Mouse (Mus musculus) CD4-positive, CD25-positive, alpha-beta regulatory T cell, adult 4 months (primary cell): ENCODE measurements around the gene Stard5. TPM values are rescaled to one million over a fixed set of nuclear protein-coding genes. Genes with fewer than 3 reads are reported as not detected.

Experiments used
- ATAC-seq: one replicate; pipeline ENCODE4 v1.8.0; 2017
- polyA plus RNA-seq, 2 experiments: library from polyadenylated mRNA; unstranded; fragments of 100-300 nt; shearing (Covaris generic); gene quantifications; one replicate each; pipeline ENCODE4 v1.2.1; 2017

The Stard5 gene
- 10 to 100 TPM; 49.3 to 54.4 TPM for polyA plus RNA-seq

DNA sequence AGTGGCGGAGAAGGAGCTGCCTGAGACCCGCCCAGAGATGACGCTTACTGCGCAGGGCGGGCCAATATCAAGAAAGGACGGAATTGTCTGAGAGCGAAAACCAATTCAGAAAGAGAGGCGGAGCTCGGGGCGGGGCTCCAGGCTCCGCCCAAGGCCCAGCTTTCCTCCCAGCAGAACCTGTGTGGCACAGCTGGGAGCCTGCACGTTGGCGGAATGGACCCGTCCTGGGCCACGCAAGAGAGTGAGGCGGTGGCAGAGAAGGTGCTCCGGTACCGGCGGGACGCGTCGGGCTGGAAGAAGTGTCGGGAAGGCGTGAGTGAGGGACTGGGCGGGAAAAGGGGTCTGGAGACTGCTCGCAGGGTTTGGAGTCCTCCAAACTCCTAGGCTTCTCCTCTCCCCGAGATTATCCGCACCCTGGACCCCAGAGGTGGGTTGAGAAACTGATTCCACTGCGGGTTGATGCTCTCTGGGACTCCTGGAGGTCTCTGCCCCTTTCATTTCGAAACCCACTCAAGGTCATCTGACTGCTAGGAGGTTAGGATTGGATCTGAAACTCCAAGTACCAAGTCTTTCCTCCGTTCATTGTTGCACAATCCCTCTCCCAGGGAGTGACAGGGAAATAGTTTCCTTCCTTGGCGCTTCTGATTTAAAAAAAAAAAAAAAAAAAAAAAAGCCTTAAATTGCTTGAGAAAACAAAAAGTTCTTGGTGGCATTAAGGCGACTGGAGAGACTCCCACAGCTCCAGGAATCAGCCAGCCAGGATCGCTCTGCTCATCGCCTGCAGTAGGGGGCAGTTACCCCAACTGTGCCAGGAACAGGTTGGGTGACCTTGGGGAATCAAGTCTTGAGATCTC, at the start of gene Stard5:
TSS of gene Stard5 (plus strand) at position 132 of the 854 bp plus-strand sequence.
- ATAC-seq = peak; percentile 98

DNA sequence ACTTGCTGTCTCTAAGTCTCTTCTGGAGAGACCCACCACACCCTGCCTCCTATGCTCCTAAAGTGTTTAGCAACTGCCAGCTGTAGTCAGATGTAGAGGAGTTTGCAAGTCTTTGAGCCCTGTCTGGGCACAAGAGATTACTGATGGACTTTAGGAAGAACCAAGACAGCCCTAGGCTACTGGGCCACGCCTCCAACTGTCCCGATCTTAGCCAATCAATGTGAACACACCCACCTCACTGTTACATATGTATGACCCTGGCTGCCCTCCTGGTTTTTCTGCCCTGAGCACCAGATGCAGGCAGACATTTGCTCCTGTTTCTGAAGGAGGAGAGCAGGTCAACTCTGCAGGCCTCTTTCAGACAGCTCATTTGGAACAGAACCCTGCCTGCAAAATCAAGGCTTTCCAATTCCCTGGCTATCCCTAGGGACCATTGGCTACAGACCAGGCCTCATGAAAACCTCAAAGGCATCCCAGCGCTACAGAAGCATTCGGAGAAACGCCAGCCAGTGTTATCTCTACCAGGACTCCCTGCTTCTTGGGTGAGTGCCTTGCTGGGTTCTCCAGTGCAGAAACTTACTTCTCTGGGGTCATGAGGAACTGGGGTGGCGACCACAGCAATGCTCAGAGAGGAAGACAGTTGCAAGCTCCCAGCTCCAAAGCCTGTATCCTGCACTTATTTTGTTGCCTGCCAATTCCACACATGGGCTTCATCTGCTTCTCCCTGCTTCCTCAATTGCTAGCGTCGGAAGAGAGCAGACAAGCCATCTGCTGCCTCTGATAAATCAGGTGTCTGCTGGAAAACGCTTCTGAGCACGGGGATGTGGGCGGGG, 46.9 kb upstream of the Stard5 start, which contains the start of gene Tmc3:
TSS of gene Tmc3 (plus strand) at position 289 of the 833 bp plus-strand sequence.
- ATAC-seq = no peak

DNA sequence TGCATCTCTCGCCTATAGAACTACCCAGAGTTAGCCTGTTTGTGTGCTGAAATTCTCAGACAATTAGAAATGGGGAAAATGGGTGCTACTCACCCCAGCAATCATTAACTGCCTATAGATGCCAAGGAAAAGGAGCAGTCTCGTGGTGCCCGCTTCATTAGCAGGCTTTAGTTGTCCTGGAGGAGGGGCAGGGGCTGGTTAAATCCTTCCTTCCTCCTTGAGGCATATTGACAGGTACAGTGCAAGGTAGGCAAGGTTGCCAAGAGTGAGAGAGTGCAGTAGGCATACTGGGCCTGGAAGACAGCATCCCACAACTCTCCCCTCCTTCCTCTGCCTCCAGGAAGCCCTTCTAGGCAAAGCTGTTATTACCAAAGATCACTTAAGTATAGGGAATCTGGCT, 37.7 kb upstream of the Stard5 start:
- ATAC-seq = no peak

DNA sequence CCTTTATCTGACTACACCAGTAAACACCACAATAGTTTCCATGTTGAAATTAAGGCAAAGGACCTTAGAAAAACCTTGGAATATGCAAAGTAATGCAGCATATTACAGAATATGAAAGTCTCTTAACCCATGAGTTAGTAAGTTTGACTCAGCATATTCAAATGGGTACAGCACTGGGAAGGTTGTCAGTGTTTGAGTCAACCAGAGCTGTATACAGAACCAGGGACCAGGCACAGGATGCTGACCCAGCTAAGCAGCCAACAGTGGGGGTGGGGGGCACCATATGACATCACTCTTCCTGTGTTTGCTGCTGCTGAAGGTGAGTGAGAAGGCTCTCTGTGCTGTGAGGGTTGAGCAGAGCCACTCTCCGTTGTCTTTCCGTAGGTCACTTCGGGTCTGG, 34.7 kb upstream of the Stard5 start:
- ATAC-seq = peak; percentile 86

DNA sequence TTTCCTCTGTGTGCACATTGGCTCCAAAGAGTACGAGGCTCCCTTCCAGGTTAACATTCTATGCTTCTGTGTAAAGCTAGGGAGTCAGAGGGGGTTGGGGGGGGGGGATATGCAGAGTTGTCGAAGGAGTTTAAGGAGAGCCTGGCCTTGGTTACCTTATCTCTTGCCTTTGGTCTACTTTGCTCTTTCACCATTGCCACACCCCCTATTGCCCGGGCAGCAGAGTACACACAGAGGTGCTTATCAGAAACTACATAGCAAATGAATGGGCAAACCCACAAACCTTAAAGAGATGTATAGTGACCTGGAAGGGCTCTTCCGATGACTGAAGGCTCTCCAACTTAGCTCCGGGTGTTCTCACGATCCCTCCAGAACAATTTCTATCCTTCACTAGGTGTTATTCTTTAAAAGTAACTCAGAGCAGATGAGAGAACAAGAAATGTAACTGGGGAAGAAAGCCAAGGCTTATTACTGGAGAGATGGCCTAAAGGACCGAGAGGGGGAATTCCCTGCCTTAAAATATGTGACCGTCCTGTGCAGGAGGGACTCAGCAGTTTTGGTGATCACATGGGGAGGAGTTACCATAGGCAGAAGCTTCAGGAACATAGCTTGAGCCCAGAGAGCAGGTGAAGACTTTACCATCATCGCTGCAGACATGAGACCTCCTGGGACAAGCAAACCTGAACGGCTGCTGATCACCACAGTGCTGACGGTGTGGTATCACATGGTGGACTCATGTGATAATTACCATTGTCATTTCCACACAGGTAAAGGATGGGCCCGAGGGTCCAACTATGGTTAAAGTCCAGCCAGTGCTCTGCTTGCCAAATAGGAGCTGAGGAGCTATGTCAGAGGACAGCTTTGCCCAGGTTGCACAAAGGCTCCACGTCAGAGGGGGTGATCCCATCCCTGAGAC, 32.5 kb upstream of the Stard5 start:
- no peak for ATAC-seq

DNA sequence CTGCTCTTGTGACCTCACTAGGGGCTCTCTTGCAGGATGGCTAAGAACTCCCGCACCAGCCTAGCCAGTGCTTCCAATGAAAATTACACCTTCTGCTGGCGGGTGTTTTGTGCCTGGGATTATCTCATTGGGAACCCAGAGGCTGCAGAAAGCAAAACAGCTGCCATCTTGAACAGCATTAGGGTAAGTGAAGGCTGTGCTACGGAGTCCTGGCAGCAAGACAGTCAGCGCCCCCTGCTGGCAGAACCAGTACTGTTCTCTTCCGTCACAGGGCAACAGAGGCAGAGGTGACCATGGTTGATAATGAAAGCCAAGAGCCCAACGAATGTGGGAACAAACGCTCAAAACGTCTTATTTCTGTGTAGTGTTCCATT, 31.9 kb upstream of the Stard5 start:
- ATAC-seq = peak; percentile 79

DNA sequence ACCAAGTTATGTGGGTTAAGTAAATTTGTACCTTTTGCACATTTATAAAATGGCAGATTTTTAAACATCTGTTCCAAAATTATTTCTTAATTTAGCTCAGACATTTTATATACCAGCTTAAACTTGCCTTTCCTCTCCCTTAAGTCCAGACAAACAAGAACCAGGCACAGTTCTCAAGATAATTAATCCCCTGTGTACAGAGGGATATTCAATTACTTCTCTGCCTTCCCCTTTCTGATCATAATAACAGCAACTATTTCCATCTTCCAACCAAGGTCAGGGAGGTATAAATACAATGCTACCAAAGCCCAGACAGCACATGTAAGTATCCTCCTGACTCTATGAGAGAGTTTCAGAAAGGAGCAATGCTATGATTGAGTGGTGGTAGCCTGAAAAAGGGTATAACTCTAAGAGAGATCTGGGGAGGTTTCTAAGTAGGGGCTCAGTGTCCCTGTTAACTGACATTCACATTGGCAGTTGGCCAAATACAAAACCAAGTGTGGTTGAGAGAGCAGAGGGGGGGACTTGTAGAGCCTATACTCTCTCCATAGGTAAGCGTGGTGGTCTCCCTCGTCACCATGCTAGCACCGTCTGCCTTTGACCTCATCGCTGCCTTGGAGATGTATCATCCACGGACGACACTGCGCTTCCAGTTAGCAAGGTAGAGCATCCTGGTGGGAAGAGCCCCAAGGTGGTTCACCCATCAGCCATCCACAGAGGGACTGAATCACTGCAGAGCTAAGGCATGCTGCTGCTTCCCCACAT, 27.4 kb upstream of the Stard5 start:
- no peak for ATAC-seq

DNA sequence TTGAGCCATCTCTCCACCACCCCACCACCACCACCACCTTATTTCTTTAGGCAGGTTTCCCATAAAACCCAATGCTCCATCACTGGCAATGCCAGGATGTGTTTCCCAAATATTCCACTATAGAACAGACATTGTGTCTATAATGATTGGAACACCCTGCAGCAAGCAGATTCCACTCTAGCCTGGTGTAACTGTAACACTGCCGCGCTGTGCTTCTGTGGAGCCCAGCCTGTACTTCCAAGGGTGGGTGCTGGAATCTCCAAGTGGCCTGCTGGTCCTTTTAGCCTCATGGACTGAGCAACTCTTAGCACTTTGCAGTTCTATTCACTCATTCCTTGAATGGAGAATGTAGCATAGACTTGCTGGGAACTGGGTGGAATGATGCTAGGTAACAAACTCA, 25.0 kb upstream of the Stard5 start:
- ATAC-seq = no peak

DNA sequence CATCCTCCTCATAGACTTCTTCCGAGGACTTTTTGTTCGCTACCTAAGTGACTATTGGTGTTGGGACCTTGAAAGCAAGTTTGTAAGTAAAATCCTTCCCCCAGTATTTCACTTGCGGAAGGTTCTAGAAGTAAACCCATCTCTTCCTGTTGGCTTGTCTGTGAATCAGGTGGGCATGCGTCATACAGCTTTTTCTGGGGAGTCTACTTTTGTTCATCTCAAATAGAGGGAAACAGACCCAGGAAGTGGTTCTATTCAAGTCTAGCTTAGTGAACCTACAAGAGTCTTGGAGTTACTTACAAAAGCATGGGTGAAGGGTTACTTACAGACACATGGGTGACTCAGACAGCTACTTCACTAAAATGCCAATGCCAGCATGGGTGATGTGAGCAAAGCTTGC, 21.9 kb upstream of the Stard5 start:
- peak; percentile 94 for ATAC-seq

DNA sequence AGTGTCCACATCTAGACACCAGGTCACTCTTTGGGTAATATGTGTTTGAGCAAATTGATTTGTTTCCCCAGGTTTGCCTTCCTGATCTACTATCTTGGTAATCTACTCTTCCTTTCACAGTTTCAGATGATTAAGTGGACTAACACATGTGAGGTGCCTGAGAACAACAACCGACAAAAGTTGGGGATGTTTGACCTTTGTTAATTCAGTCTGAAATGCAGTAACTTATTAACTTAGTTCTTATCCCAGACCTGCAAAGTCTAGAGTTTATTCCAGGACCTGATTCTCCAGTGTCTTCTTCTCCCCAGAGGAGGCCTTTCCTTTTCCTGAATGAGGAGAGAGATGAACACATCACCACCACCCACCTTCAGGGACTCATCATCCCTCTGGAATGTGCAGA, 19.9 kb upstream of the Stard5 start:
- ATAC-seq = no peak

DNA sequence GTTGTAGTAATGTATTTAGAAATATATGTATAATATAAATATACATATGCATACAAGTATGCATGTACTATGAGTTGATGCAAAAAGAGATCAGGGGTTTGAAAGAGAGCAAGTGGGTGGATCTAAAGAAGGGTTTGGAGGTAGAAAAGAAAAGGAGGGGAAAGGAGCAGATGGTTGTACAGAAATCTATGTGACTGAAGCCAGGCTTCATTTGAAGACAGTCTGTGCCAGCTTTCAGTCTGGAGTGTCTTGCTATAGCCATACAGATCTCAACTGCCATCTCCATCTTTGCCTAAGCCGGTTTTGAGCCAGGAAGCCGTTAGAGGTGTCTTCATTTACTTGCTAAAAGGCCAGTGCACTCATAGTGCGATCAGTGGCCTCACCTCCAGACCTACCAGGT, 16.5 kb upstream of the Stard5 start:
- no peak for ATAC-seq

DNA sequence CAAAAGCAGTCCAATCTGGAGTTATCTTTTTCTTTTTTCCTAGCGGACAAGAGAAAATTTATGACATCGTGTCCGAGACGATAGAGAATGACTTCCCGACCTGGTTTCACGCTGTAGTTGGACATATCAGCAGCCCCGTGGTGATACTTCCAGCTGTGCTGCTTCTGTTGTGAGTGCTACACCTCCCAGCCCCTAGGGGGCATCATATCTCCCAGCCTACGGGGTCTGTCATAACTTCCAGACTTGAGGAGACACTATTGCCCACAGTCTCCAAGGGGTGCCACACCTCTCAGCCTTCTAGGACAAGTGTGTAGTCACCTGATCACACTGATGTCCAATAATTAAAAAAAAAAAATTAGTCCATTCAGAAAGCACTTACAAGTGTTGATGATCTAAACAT, 15.9 kb upstream of the Stard5 start:
- ATAC-seq = no peak

DNA sequence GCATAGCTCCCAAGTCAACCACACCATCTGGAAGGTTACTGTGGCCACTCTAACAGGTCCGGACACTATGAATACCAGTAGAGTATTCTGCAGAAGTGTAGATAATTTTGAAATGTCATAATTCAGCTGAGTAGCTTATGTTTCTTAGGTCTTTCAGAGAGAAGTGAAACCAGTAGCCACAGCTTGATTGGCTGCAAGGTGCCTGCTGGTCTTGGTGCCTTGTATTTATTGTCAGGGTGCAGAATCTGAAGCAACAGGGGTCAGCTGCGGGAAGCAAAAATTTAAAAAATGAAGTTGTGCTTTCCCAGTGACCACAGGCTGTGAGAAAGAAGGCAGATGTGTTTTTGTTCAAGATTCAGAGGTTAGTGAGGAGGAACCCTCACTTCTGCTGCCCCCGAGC, 15.5 kb upstream of the Stard5 start:
- no peak for ATAC-seq

DNA sequence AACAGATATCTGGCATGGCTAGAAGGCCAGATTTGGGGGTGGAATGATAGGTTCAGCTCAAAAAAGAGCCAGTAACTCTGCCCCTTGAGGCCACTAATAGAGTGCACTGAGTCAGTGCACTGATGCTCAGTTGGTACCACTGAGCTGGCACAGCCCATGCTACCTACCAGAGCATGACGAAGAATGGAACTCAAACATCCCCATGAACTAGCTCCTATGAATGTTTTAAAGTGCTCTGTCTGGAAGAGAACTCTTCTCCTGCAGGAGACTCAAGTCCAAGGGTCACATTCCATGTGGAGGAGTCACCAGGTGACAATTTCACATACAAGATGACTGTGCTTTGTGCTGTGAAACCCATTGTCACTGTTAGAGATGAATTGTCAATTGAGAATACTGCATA, 13.1 kb upstream of the Stard5 start:
- ATAC-seq = no peak

DNA sequence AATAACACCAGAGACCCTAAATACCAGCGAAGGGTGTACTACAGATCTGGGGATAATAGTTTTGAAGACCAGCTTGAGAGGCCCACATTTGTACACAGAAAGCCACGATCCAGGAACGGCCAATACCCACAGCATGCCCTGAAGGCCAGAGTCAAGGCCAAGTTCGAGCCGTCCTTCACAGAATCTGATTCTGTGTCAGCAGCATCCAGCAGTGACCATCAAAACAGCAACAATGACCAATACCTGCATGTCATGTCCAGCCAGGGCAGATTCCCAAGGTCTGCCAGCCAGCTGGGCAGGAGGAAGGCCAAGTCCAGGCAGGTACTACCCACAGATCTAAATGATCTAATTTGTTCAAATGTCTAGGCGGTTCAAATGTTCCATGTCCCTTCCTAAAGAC, 9.2 kb upstream of the Stard5 start:
- no peak for ATAC-seq

DNA sequence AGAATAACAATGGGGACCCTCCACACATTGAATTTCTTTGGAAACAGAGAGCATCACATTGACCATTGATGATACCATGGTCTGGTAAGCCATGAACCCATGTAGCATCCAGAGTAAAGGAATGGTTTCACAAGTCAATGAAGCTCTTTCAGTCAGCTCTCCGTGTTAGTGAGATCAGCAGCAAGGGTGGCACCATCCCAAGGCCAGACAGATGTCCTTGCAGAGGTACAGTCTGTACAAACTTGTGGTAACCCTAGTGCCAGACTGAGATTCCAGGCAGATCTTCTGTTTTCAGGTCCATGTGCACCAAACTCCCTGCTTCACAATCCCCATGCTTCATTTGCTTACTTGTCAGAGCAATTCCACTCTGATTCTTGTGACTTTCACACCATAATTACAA, 7.7 kb upstream of the Stard5 start:
- no peak for ATAC-seq

DNA sequence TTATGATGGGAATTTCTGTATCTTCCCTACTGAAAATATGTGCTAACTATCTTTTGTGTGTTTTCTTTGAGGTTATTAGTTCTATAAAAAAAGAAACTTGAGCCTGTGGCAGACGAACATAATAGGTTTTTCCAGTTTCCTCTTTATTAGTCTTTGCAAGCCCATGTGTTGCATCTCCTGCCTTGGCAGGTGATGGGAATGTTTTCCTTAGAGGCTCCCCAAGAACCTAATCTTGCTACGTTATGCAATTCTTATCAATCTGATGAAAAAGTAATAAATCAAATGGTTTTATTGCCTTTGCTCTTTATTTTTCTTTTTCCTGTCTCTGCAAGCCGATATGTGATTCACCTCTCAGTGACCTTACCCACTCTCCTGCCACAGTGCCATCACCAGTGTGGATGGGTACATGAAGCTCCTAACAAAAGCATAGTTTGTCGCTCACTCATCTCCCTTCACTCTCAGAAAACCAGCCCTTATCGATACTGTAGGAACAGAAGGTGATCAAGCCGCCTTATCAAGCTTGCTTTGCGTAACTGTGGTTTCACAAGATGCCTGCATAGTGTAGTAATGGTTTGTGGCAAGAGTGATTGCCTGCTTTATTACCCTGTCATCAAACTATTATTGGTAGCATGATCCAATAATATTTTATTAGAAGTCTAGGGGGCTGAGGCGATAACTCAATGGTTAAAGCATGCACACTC, 5.1 kb upstream of the Stard5 start:
- ATAC-seq = no peak

DNA sequence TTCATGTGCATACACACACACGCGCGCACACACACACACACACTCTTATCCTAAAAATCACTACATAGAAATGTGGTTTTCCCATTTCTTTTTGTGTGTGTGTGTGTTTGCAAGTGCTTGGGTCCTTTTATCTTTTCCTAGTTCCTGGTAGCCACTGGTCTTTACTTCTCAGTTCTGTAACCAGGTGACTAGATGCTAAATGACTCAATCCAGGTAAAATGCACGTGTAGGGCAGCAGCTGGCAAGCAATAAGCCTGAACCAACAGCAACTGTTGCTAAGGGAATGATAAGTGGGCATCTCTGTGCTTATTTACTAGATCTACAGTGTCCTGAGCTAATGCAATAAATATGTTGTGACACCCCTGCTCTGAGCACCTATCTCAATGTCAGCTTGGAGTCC, 4.4 kb upstream of the Stard5 start:
- ATAC-seq = no peak

DNA sequence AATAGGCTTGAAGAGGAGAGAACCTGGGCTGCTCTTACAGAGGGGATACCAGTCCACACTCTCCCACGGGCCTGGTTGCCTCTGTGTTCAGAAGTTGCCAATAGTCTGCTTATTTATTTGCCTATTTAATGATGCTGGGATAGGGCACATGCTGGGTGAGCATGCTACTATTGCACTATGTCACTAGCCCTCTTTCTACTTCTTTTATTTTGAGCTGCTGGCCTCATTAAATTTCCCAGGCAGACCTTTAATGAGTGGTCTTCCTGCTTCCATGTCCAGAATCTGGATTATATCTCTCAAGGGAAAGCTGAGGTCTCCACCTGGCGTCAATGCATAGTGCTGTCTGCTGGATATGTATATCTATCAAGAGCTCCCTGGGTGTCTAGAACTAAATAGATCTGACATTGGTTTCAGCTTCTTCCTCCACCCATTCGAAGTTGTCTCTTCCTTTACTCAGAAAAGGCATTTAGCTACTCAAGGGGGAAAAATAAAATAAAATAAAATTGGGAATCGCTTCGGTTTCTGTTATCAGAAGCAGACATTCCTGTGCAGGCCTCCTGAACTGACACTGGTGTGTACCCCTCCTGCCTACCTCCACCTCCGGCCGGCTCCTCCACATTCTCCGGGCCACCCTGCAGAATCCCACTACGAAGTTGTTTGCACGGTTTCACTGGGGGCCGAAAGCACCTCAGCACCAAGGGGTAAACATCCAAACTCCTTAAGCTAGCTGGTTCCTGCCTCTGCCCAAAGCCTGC, 509 bp upstream of the Stard5 start:
- ATAC-seq = no peak

DNA sequence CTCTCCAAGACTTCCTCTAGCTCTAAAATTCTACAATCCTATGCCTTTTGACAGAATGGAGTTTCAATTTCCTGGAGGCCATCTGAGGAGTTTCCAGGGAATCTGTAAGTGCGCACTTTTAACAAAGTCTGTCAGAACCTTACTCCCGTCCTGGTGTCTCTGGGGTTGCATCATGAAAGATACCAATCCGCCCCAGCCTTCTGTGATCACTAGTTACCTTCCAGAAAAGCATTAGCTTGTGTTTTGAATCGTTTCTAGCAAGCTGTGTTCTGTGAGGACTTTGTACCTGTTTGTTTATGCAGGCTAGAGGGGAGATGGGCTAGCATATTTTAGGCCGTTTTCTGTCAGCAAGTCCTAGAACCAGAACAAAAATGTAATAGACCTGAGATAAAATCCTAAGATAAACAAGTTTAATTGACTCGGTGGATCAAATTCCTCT, 942 bp downstream of the Stard5 start:
- ATAC-seq = no peak

DNA sequence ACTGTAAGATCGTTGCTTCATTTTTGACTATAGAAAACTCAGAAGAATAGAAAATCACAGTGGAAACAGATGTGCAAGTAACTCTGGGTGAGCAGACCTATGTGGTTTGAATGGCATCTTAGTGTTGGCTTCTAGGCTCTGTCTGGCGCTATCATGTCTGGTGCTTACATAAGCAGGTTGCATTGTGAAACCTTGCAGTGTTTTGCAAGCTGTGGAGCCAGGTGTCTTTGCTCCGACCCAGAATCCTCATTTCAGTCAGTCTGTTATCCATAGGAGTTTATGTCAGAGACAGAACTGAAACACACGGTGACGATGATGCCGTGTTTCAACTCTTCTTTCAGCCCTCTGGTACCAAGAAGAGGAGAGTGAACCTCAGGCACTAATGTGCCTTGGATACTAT, 2.1 kb downstream of the Stard5 start:
- no peak for ATAC-seq
